Comparison of ENCODE assay signal across 9 mouse cellular contexts in genomic region chr15:26327157-26327556, GRCm38 (mm10). TPM values are rescaled to one million over a fixed set of nuclear protein-coding genes. Genes with fewer than 3 reads are reported as not detected.
DNase-seq lines count a peak whose midpoint lies in the region; ATAC-seq lines count a peak whose summit lies in the region.
"Had no signal": no experiment of that assay in that cellular context is flagged by ENCODE, and none has a peak within 500 bp of the region (broad histone marks: within the 10 kb centered on the region; RNA-seq: fewer than 3 reads in every experiment).

No protein-coding gene starts in this region.

- peak; percentile 19 to 47 for DNase-seq in heart, postnatal 10 days
- DNase-seq in heart, adult 11 months: no peak
- DNase-seq in lung, postnatal 10 days: peak; percentile 14
- no peak for DNase-seq in lung, postnatal 25 days (ENCODE audit: low spot score)
- peak; percentile 31 to 37 for DNase-seq in adrenal gland, postnatal 36 days
- peak; percentile 8 for DNase-seq in retina, adult 2 months (ENCODE audit: low read depth, low spot score)
- no peak for DNase-seq in urinary bladder, adult 2 months (ENCODE audit: low spot score)

- no peak for ATAC-seq in cerebellum, adult (ENCODE audit: insufficient number of reproducible peaks, low FRiP score, low TSS enrichment)
- ATAC-seq: forebrain, embryonic 13.5 days had no signal

- intact Hi-C loops in heart, postnatal 10 days (cut with DNase I): loop anchor here (1.0 to 10.0 kb wide), 2 partner anchors 332 to 522 kb away; no protein-coding TSS in a partner anchor

RNA-seq across cellular contexts. Expression of gene March11, which starts 18.3 kb away (rescaled TPM):
- total RNA-seq in heart, postnatal 10 days (2021): not detected
- 1 to 10 TPM in 1 of 2 experiments, under 1 TPM in 1; 0.30 to 1.7 TPM for total RNA-seq in adrenal gland, postnatal 36 days (2021)
- 0.07 TPM in 1 of 2 replicates, not detected in the other for polyA plus RNA-seq in urinary bladder, adult 2 months (2012; rRNA removed)

Comparison
In these comparisons a context has a peak if more than half of its experiments do, and no peak if none do; other contexts are left out.
1. DNase-seq: peak in heart, postnatal 10 days (2 of 2), lung, postnatal 10 days (single experiment), adrenal gland, postnatal 36 days (2 of 2) and retina, adult 2 months (single experiment); none in heart, adult 11 months (single experiment), lung, postnatal 25 days (single experiment) and urinary bladder, adult 2 months (single experiment).